Mouse (Mus musculus) adrenal gland, adult 8-10 months (tissue): Measurements from ENCODE around the gene Cdca4. TPM values are rescaled to one million over a fixed set of nuclear protein-coding genes. Genes with fewer than 3 reads are reported as not detected.

Experiments used
- DNase-seq: peaks from one replicate; pipeline ENCODE4 v3.0.0; 2022
- total RNA-seq, 4 experiments: library from RNA; stranded (reverse); gene quantifications; 2 replicates each; pipeline ENCODE4 v1.2.4; 2022

Cdca4 gene
- total RNA-seq, 4 experiments from 2014 or later: 11.7 to 14.7 (median 13.6) TPM

GRCm38 (mm10) chr12:112798716-112799115, 30.5 kb downstream of the Cdca4 start:
- DNase-seq: no peak

- no peak for DNase-seq
Observed at GRCm38 (mm10) chr12:112798332-112798681, 30.9 kb downstream of the Cdca4 start.

- DNase-seq: peak; percentile 58
Observed at GRCm38 (mm10) chr12:112797672-112798331, 31.4 kb downstream of the Cdca4 start.

GRCm38 (mm10) chr12:112796551-112797510, 32.4 kb downstream of the Cdca4 start:
- no peak for DNase-seq

GRCm38 (mm10) chr12:112795466-112796104, 33.6 kb downstream of the Cdca4 start:
- no peak for DNase-seq

- no peak for DNase-seq
Observed at GRCm38 (mm10) chr12:112794998-112795397, 34.2 kb downstream of the Cdca4 start.

GRCm38 (mm10) chr12:112794356-112794816, 34.8 kb downstream of the Cdca4 start:
- DNase-seq: no peak

- DNase-seq: peak; percentile 36
Observed at GRCm38 (mm10) chr12:112793601-112794355, 35.4 kb downstream of the Cdca4 start.

- no peak for DNase-seq
Observed at GRCm38 (mm10) chr12:112791026-112791425, 38.2 kb downstream of the Cdca4 start.

GRCm38 (mm10) chr12:112774481-112774880, 54.7 kb downstream of the Cdca4 start:
- no peak for DNase-seq

- no peak for DNase-seq
Observed at GRCm38 (mm10) chr12:112774026-112774425, 55.2 kb downstream of the Cdca4 start.

- no peak for DNase-seq
Observed at GRCm38 (mm10) chr12:112773366-112773765, 55.9 kb downstream of the Cdca4 start.

- no peak for DNase-seq
Observed at GRCm38 (mm10) chr12:112772306-112772705, 56.9 kb downstream of the Cdca4 start.

- DNase-seq: no peak
Observed at GRCm38 (mm10) chr12:112770396-112770795, 58.8 kb downstream of the Cdca4 start.

Other genes starting within 250 kb of the Cdca4 start
- 10 to 100 TPM; 34.6 to 65.5 (median 48.9) TPM for gene Inf2, start 240.6 kb downstream of the Cdca4 start, total RNA-seq
- gene Adssl1, start 209.4 kb downstream of the Cdca4 start, total RNA-seq: 10 to 100 TPM; 15.2 to 53.1 (median 30.7) TPM
- gene Siva1, start 184.7 kb downstream of the Cdca4 start, total RNA-seq: 10 to 100 TPM; 37.0 to 73.9 (median 51.5) TPM
- 100 to 1,000 TPM; 275 to 460 (median 313) TPM for gene Akt1, start 154.5 kb downstream of the Cdca4 start, total RNA-seq
- 10 to 100 TPM in 3 of 4 experiments, 1 to 10 TPM in 1; 8.7 to 20.1 (median 15.9) TPM for gene Zbtb42, start 150.6 kb downstream of the Cdca4 start, total RNA-seq
- gene Cep170b, start 109.0 kb downstream of the Cdca4 start, total RNA-seq: 10 to 100 TPM; 43.6 to 74.0 (median 59.1) TPM
- gene Pld4, start 68.8 kb downstream of the Cdca4 start, total RNA-seq: 10 to 100 TPM in 3 of 4 experiments, 1 to 10 TPM in 1; 9.1 to 21.7 (median 15.5) TPM
- gene Ahnak2, start 26.8 kb downstream of the Cdca4 start, total RNA-seq: 10 to 100 TPM in 3 of 4 experiments, 1 to 10 TPM in 1; 7.6 to 17.7 (median 14.5) TPM
- gene Clba1, start 20.5 kb downstream of the Cdca4 start, total RNA-seq: 10 to 100 TPM; 10.6 to 16.1 (median 14.0) TPM
- under 1 TPM; 0.42 to 0.80 (median 0.56) TPM for gene Gpr132, start 38.8 kb upstream of the Cdca4 start, total RNA-seq
- 10 to 100 TPM in 1 of 4 experiments, 1 to 10 TPM in 3; 3.7 to 10.1 (median 6.6) TPM for gene Jag2, start 100.4 kb upstream of the Cdca4 start, total RNA-seq
- gene Nudt14, start 112.7 kb upstream of the Cdca4 start, total RNA-seq: 10 to 100 TPM; 29.3 to 45.0 (median 36.1) TPM
- 10 to 100 TPM; 21.5 to 30.9 (median 24.2) TPM for gene Btbd6, start 147.1 kb upstream of the Cdca4 start, total RNA-seq
- gene Brf1, start 171.3 kb upstream of the Cdca4 start, total RNA-seq: 10 to 100 TPM; 49.6 to 86.9 (median 68.3) TPM
- 10 to 100 TPM; 42.2 to 60.4 (median 53.7) TPM for gene Pacs2, start 185.1 kb upstream of the Cdca4 start, total RNA-seq
- gene Tex22, start 245.1 kb upstream of the Cdca4 start, total RNA-seq: under 1 TPM in 3 of 4 experiments, not detected in 1; 0.38 to 0.65 (median 0.62) TPM